Mouse (Mus musculus): Measurements from ENCODE around the gene Lemd1. TPM values are rescaled to one million over a fixed set of nuclear protein-coding genes. Genes with fewer than 3 reads are reported as not detected.

Lemd1 gene
- total RNA-seq, 2 experiments from 2014 or later, result not detected

DNA sequence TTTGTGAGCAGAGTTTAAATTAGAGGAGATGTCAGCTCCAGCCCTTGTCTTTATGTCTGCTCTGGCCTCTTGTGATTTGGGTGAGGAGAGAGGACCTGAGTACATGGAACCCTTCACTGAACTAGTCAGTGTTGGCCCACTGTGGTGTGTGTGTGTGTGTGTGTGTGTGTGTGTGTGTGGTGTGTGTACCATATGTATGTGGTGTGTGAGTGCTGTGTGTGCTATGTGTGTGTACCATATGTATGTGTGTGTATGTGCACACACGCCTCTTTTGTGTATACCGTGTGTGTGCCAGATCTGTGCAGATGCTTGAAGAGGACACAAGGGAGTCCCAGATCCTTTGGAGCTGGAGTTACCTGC, 90.9 kb downstream of the Lemd1 start:
- no peak for DNase-seq
- intact Hi-C loops (cut with DNase I), result no loop called here

DNA sequence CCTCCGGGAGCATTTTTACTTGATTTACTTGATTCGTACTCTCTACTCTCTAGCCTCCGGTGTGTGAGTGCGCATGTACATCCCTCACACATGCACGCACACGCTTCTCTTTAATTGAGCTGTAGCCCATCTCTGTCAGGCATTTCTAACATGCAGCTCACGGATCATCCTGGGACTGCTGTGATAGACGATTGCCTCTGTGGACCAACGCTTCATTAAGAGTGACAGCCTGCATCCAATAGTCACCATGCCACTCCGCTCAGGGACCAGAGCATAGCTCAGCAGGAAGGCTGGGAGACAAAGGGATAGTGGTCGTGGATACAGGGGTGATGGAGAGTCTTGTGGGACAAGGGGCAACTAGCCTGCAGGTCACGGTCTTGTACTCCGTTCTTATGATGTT, 91.8 kb downstream of the Lemd1 start:
- intact Hi-C loops (cut with DNase I), result no loop called here
- no peak for DNase-seq

DNA sequence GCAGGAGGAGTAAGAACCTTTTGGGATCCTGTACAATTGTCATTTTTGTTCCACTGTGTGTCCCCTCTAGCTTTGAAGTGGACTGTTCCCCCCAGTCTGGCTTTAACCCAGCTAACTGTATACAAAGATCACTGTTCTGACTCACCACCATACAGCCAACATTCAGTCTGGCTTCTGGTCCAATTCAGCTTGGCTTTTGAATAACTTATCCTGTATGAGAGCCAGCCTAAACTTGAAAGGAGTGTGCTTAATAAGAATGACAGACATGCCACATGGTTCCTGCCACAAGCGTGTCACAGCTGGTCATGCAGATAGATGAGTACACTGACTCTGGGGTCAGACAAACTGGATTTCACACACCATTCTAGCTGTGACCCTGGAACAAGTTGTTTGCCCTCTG, 95.5 kb downstream of the Lemd1 start:
- intact Hi-C loops (cut with DNase I), result no loop called here

DNA sequence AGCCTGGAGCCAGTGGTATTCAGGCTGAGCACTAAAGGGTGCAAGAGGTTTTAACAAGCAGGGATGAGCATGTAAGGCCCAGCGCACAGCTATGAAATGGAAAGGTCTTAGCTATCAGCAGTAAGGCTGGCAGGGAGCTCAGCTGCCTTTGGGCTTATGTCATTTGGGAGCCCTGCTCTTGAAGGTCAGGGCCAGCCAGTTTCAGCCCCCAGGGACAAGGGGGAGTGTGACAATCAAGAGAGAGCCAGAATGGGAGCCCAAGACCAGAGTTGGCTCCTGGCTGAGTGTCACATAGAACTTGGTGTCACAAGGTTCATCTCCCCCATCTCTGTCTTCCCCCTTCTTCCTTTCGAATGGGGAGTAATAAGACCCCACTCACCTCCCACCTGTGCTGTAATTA, 96.2 kb downstream of the Lemd1 start:
- intact Hi-C loops (cut with DNase I), result no loop called here
- no peak for DNase-seq

More for the DNA sequence above, 95.5 kb downstream of the Lemd1 start:
- no peak for DNase-seq

DNA sequence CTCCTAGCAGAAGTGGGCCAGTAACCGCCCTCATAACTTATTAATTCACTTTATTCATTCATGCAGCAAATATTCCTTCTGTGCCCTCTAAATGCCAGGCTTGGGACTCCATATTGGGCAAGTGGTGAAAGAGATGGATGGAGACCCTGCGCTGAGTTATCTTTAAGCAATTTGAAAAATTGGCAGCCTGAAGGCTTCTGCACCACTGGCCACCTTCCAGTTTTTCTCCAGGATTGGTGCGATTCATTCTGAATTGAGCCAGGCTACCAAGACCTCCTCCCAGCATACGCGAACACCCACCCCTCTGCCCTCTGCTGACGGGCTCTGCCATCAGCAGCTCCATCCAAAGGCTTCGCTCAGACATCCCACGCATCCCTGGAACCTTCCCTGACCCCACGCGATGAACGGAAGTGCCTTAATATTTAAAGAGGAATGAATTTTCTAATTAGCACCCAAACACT, 96.8 kb downstream of the Lemd1 start:
- no peak for DNase-seq
- intact Hi-C loops (cut with DNase I), result no loop called here

DNA sequence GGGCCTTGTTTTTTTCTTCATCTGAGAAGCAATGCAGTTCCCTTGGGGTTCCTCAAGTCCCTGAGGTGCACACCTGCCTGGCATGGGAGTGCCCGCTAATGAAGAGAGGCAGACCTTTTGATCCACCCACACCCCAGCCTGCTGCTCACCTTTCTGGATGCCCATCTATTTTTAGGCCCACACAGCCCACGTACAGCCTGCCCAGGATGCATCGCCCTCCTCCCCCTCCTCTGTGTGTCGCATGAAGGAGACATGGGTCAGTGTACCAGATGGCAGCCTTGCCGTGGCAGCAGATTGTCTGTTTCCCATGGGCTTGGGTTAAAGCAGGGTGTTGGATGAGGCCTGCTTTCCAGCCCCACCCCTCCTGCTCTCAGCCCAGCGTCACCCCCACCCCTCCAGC, 98.7 kb downstream of the Lemd1 start:
- no peak for DNase-seq
- intact Hi-C loops (cut with DNase I), result no loop called here

DNA sequence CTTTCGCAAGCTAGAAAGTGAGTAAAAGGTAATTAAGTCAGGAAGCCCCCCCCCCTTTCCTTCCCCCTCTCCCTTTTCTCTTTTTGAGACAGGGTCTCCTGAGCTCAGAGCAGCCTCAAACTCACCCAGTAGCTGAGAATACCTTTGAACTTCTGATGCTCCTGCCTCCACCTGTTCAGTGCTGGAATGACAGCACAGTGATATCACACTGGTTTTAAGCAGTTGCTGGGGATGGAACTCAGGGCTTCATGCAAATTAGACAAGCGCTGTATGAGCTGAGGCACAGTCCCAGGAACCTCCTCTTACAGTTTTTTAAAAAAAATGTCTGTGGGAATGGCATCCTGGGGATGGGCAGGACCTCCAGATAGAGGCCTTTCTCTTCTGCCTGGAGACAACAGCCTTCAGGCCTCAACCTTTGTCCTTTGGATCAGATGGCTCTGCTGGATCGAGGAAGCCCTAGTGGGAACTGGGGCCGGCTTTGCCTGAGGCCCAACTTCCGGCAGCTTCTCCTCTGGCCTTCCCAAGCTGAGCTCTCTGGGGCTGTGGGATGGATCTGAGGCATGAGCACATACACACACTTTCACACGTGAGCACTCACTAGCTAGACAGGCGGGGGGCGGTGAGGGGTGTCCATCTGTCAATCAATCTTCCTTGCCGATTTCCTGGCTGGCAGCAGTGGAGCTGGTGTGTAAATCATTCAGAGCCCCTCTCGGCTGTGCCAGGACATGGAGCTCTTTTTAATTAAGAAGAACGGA, 99.9 kb downstream of the Lemd1 start:
- no peak for DNase-seq
- intact Hi-C loops (cut with DNase I), result no loop called here

DNA sequence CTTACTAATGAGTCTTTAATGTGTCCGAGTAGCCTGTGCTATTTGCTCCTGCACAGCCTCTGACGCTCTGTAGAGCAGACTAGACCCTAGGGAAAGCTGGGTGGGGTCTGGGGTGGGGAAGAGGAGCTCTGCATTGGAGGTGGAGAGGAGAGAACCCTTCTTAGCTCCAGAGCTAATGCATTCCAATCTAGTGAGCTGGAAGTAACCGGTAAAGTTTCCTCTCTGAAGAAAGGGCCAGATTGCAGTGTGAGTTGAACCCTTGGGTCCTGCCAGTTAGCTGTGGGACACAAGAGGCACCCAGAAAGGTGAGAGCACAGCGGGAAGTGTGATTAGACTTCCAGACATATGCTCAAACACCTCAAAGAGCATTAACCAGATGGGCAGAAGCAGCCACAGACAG, 100.5 kb downstream of the Lemd1 start:
- intact Hi-C loops (cut with DNase I), result no loop called here
- no peak for DNase-seq

DNA sequence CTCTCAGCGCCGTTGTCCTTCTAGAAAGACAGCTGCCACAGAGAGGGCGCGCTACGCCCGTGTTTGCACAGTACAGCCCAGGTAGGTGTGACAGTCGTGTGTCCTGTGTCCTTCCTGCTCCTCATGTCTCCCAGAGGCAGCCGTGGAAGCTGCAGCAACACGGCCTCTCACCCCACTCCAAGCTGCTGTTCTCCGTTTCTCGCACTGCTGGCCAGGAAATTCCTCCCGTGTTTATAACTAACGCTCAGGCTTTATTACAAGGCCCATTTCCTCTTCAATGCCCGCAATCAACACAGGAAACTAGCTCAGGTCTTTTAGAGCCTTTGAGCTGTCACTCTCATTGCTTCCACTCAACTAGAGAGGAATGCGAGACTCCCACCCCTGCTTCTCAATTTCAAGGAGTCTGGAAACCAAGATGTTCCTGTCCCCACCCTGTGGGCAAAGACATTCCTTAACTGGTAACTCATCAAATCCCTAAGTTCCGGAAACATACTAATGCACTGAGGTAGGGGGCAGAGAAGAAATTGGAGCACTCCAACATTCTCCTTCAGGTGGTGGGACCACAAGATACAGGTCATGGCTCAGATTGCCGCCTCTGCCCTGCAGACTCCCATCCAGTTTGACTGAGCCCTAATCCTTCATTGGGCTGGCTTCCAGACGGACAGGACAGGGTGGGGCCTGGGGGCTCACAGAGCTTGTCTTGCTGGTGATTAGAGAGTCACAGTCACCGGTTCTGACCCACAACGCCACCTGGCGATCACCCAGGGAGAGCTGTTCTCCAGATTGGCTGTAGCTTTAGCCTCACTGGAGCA, 101.3 kb downstream of the Lemd1 start:
- no peak for DNase-seq
- intact Hi-C loops (cut with DNase I), result no loop called here

DNA sequence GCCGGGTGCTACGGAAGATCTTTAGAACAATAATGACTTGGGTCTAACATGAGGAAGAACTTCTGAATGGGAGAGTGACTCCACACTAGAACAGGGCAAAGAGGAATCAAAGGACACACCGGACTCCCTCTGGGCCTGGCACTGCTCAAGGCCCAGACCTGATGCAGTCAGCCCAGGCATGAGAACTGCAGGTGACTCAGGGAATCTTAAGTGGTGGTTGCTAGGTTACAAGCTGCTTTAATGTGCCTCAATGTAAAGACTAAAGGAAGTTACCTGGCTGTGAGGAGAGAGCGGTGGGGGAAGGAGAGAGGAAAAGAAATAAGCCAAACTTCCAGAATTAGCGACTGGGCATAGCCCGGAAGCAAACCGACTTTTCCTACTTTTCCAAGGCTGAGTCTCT, 104.3 kb downstream of the Lemd1 start:
- intact Hi-C loops (cut with DNase I), result no loop called here
- DNase-seq, result no peak

DNA sequence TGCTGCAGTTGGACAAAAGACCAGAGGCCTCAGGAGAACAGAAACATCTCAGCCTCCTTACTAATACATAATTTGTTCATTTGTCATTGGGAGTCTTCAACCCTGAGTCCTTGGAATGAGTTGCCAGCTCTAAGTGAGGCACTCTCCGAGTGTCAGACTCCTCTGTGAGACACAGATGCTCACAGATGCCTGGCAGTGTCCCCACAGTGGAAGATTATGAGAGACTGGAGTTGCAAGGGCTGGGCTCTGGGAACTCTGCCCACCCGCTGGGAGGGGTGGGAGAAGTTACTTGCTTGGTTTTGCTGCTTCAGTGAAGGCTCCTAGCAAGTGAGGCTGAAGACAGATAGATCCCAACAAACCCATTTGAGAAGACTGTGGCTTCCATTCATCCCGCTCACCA, 104.8 kb downstream of the Lemd1 start:
- DNase-seq, result peak; percentile 41 to 46

DNA sequence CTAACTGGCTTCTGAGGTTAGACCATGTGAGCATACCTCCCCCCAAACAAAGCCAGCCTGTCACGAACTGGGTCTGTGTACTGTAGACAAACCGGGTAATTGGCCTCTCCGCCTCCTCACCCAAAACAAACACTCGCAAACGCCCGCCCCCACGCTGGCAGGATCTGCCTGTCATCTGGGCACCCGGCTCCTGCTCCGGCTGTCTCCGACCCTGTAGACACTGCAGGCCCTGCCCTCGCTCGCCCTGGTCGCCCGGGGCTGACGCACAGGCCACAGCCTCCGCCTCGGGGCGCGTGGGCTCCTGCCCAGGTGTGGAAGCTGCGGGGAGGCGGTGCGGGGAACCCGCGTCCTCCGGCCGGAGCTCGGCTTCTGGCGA, 107.2 kb downstream of the Lemd1 start, which contains the start of gene Klhdc8a:
Klhdc8a (plus strand) TSS at position 202 of the 376 bp plus-strand sequence.
- no peak for DNase-seq
- intact Hi-C loops (cut with DNase I), result no loop called here

More for the DNA sequence above, 104.8 kb downstream of the Lemd1 start:
- intact Hi-C loops (cut with DNase I), result no loop called here

DNA sequence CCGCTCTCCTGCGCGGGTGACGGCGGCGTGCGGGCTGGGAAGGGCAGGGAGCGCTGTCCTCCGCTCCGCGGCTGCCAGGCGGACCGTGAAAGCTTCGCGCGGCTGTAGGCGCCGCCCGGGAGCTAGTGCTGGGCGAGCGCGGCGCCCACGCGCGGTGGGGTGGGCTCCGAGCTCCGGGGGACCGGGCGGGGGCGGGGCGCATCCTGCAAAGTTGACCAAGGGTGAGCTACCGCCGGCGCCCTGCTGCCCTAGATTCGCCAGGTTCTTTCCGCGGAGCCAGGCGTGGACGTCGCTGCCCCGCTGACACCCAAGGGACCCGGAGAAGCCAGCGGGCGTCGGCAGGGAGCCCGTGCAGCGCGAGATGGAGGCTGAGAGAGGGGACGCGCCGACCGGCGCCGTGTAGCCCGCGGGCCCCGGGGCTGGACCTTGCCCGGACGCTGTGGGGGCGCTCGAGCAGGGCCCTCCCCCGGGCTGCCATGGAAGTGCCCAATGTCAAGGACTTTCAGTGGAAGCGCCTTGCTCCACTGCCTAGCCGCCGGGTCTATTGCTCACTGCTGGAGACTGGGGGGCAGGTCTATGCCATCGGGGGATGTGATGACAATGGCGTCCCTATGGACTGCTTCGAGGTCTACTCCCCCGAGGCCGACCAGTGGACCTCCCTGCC, 107.7 kb downstream of the Lemd1 start:
- intact Hi-C loops (cut with DNase I), result no loop called here
- DNase-seq, result no peak

DNA sequence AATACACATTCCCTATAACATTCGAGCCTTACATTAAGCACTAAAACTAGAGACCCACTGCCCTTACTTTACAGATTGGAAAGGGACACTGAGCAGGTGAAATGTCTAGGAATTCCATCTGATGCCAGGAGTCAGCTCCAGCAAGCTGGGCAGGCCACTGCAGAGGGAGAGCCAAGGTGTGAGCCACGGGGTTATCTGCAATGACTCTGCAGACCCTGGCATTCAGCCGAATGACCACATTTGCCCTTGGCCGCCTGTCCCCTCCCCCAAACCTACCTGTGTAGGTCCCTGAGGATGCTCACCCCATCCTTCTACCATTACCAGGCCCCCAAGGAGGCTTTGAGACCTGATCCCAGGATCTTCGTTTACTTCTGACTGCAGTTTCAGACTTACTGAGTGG, 108.5 kb downstream of the Lemd1 start:
- intact Hi-C loops (cut with DNase I), result no loop called here

DNA sequence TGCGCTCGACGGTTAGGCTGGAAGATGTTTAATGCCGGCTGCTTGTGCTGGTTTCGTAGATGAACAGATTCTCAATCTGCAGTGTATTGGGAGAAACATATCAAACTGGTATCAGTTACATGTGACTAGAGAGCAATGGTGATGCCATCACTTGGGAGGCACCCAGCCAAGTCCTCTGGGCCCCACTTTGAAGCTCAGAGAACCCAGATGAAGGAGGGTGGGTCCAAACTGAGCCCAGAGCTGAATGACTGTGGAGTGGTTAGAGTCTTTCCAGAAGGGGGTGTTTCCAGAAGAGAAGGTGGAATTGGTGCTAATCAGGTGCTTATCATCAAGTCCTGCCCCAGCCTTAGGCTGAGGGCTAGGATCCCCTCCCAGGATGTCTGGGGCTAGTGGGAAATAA, 110.0 kb downstream of the Lemd1 start:
- DNase-seq, result no peak
- intact Hi-C loops (cut with DNase I), result no loop called here

More for the DNA sequence above, 108.5 kb downstream of the Lemd1 start:
- peak in 1 of 2 experiments; percentile 11 for DNase-seq

DNA sequence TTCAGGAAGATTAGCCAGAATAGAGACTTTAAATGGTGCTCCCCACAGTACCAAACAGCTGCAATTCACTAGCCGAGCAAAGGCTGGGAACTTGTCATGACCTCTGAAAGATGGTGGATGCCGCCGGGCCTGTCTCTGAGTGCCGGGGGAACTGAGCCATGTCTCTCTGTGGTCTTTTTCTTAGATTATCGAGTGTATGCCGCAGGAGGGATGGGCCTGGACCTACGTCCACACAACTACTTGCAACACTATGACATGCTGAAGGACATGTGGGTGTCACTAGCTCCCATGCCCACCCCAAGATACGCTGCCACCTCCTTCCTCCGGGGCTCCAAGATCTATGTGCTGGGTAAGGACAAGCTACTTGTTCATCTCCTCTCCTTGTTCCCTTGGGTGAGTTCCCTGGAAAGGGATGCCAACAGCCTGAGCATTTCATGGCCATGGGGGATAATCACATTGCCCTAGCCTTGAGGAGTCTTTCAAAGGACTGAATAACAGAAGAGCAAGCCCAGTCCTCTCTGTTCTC, 111.2 kb downstream of the Lemd1 start:
- no peak for DNase-seq
- intact Hi-C loops (cut with DNase I), result no loop called here

DNA sequence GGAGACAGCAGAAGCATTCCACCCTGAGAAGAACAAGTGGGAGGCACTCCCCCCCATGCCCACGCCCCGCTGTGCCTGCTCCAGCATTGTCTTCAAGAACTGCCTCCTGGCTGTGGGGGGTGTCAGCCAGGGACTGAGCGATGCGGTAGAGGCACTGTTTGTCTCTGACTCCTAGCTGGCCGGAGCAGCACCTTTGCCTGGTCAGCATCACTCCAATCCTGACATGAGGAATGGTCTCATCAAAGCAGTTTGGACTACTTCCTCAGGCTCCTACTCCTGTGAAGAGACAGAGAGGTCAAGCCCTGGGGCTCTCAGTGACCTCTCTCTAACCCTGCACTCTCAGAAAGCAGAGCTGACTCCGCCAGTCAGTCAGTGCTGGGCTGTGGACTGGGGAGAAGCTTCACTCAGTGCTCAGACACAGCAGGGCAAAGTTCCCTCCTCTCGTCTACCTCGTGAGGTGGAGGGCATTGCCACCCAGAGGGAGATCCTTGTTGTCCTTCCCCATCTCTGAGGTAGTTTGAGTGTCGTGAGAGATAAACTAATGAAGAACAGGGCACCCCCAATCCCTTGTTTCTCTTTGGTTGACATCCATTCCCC, 113.5 kb downstream of the Lemd1 start:
- no peak for DNase-seq
- intact Hi-C loops (cut with DNase I), result loop anchor here (2.0 to 5.0 kb wide), 2 partner anchors 92 to 146 kb away; no protein-coding TSS in a partner anchor

DNA sequence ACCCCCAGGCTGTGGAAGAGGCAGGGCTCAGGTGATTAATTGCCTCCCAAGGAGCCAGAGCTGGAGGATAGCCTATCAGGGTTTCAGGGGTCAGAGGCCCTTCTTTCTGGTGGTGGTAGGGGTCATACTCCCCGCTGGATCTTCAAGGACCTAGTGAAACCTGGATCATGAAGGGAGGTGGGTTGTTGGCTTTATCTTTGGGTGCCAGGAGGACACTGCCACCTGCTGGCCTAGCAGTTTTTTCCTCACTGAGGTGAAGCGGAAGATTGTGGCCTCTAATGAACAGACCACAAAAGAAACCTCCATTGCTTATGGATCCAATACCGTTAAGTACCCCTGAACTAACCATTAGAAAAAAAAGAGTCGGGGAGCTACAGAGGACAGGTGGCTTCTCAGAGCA, 114.9 kb downstream of the Lemd1 start:
- peak in 1 of 2 experiments; percentile 24 for DNase-seq

DNA sequence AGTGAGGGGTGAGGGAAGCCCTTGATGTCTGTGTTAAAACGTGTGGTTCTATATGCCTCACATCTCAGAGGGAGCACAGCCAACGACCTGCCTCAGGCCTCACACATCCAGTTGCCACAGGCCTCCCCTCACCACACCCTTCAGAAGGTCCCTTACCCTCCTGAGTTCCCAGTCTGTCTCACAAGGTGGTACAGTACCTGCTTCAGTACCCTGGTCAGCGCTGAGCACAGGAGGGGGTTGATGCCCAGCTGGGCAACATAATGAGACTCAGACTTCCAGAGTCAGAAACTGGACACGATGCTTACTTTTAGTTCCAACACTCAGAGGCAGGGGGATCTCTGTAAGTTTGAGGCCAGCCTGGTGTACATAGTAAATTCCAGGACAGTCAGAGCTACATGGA, 115.6 kb downstream of the Lemd1 start:
- DNase-seq, result no peak
- intact Hi-C loops (cut with DNase I), result loop anchor here (5.0 kb wide), 1 partner anchor 95 kb away; no protein-coding TSS in a partner anchor

More for the DNA sequence above, 114.9 kb downstream of the Lemd1 start:
- intact Hi-C loops (cut with DNase I), result loop anchor here (5.0 kb wide), 1 partner anchor 94 kb away; no protein-coding TSS in a partner anchor

DNA sequence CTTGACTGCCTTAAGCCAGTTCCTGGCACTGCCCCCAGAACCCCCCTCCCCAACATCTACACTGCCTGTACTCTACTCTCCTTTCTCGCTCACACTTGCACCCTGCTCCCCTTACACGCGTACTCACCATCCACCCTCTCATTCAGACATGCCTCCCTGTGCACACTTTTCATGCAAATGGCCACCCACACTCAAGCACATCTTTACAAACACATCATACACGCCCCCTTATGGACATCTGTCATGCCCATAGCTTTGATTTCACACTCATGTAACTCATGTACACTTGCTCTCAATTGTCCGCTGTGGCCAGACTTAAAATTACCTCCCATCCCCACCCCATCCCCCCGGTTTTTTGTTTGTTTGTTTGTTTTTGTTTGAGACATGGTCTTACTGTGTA, 116.7 kb downstream of the Lemd1 start:
- DNase-seq, result no peak
- intact Hi-C loops (cut with DNase I), result loop anchor here (5.0 kb wide), 1 partner anchor 96 kb away; no protein-coding TSS in a partner anchor

Measured in gastrocnemius, postnatal 36 days (tissue).